Mouse (Mus musculus): Measurements from ENCODE around the gene Ell2. TPM values are rescaled to one million over a fixed set of nuclear protein-coding genes. Genes with fewer than 3 reads are reported as not detected.
"Not testable (repeated sequence)": the region's sequence is repeated elsewhere in the genome, so short reads cannot be mapped to it uniquely, and the experiment has no call there.

Ell2 gene
- polyA plus RNA-seq, 1 experiment from 2014 or later, result 3.8 TPM

DNA sequence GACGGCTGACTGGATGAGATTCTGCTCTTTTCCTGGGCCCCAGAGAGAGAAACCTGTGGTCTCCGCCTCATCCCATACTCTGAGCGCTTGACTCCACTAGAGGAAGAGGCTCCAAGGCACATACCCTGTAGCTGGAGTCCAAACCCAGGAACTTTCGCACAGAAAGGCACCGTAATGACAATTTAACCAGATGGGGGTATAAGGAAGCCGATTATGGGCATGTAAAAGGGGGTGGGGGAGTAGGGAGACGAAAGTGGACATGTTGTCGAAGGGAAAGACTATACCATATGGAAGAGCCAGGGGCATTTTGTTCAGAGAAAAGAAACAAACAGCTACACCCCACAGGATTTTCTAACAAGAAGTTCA, 2.1 kb downstream of the Ell2 start:
- 8% methylated on average over 8 of the region's 8 CpGs for WGBS
- Histone ChIP-seq H3K9me3 (ENCODE audit: control insufficient read depth, low read length) (no peaks in the 10 kb centered on the region), H3K4me2 (replicated peaks; ENCODE audit: low read depth, low read length) (peak overlapping the region; percentile 80), H3K27me3 (ENCODE audit: control insufficient read depth, insufficient read depth, low read length) (no peaks in the 10 kb centered on the region; the same call in 1 of the 2 replicates), H3K27ac (ENCODE audit: low read depth, low read length) (no peak overlapping the region), H3K36me3 (ENCODE audit: control insufficient read depth, insufficient read depth, low read length) (no peaks in the 10 kb centered on the region), H3K4me3 (ENCODE audit: low read depth, low read length) (peak overlapping the region; percentile 72), H3K9ac (ENCODE audit: low read depth, low read length) (peak overlapping the region; percentile 68; the same call in 1 of the 2 replicates), H3K4me1 (replicated peaks; ENCODE audit: control insufficient read depth, insufficient read depth, low read length) (no peaks in the 10 kb centered on the region)
- DNase-seq (ENCODE audit: low spot score) (no peak), ATAC-seq (ENCODE audit: low FRiP score) (no peak)

DNA sequence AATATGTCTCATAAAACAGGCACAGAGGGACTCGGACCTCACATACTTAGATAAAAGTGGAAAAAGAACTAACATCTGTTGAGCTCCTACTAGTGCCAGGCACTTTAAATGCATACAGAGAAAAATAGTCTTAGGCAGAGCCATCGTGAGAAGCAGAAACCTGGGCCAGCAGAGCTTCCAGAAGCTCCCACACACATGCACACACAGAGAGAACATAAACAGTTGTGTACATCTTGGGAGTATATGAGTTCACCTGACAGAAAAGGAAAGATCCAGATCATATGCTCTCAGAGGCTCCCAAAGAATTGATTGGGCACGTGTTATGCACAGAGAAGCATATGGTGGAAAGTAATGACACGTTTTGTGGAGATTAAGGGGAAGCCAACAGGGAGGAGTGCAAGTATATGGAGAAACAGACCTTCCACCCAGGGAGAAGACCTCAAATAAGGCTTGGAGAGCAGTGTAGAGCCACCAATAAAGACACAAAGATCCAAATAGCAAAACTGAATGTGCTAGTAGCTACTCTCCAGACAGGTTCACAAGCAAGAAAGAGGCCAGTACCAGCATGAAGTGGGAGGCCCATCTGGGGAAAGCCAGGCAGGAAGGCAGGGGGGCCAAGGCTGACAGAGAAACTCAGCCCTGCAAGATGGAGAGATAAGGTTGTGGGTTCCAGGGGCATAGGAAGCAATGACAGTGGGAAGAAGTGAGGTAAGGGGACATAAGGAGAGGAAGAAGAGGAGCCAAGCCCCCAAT, 2.6 kb downstream of the Ell2 start:
- H3K4me2 ChIP-seq (replicated peaks; ENCODE audit: low read depth, low read length), result peak overlapping the region; percentile 80; the same call in 1 of the 2 replicates

DNA sequence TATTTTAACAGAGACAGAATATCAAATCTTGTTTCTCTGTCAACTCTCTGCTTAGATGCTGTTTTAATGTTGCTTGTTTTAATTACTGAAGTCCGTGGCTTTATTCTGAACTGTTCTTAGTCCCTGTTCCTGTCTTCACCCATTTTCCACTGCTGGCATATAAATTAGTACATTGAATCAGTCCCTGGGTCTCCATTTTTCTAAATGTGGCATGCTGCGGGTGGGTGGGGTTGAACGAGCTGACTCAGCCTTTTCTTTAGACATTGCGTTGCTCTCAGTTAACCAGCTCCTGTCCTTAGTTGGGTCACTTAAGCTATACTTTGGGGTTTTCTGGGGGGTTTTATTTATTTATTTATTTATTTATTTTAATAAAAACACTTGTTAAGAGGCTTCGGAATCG, 3.6 kb downstream of the Ell2 start:
- Histone ChIP-seq H3K9me3 (ENCODE audit: control insufficient read depth, low read length) (no peaks in the 10 kb centered on the region), H3K27me3 (ENCODE audit: control insufficient read depth, insufficient read depth, low read length) (no peaks in the 10 kb centered on the region; the same call in 1 of the 2 replicates), H3K4me1 (replicated peaks; ENCODE audit: control insufficient read depth, insufficient read depth, low read length) (no peaks in the 10 kb centered on the region), H3K4me2 (replicated peaks; ENCODE audit: low read depth, low read length) (no peak overlapping the region), H3K36me3 (ENCODE audit: control insufficient read depth, insufficient read depth, low read length) (no peaks in the 10 kb centered on the region), H3K9ac (ENCODE audit: low read depth, low read length) (no peak overlapping the region), H3K27ac (ENCODE audit: low read depth, low read length) (no peak overlapping the region), H3K4me3 (ENCODE audit: low read depth, low read length) (no peak overlapping the region)
- DNase-seq (ENCODE audit: low spot score) (no peak), ATAC-seq (ENCODE audit: low FRiP score) (no peak)
- WGBS, result 56% methylated on average over 6 of the region's 6 CpGs

More for the DNA sequence above, 2.6 kb downstream of the Ell2 start:
- Histone ChIP-seq H3K27ac (ENCODE audit: low read depth, low read length) (no peak overlapping the region), H3K4me1 (replicated peaks; ENCODE audit: control insufficient read depth, insufficient read depth, low read length) (no peaks in the 10 kb centered on the region), H3K9ac (ENCODE audit: low read depth, low read length) (no peak overlapping the region), H3K4me3 (ENCODE audit: low read depth, low read length) (peak overlapping the region; percentile 72; the same call in 1 of the 2 replicates), H3K9me3 (ENCODE audit: control insufficient read depth, low read length) (no peaks in the 10 kb centered on the region), H3K36me3 (ENCODE audit: control insufficient read depth, insufficient read depth, low read length) (no peaks in the 10 kb centered on the region), H3K27me3 (ENCODE audit: control insufficient read depth, insufficient read depth, low read length) (no peaks in the 10 kb centered on the region; the same call in 1 of the 2 replicates)
- WGBS, result 46% methylated on average over 4 of the region's 4 CpGs
- ATAC-seq (ENCODE audit: low FRiP score) (no peak), DNase-seq (ENCODE audit: low spot score) (no peak)

DNA sequence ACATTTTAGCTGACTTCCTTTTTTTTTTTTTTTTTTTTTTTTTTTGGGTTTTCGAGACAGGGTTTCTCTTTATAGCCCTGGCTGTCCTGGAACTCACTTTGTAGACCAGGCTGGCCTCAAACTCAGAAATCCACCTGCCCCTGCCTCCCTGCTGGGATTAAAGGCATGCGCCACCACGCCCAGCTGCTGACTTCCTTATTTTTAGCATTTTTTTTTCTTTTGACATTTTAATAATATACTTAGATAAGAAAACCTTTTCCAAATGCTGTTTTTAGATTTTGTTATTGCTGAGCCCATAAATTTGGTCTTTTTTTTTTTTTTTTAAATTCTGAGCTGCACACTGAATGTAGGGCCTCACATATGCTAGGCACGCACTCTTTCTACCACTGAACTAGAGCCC, 5.0 kb downstream of the Ell2 start:
- 95% methylated on average over 3 of the region's 4 CpGs for WGBS
- not testable (repeated sequence) for H3K4me1 ChIP-seq (replicated peaks; ENCODE audit: control insufficient read depth, insufficient read depth, low read length); H3K4me2 ChIP-seq (replicated peaks; ENCODE audit: low read depth, low read length); ATAC-seq (ENCODE audit: low FRiP score); H3K9ac ChIP-seq (ENCODE audit: low read depth, low read length); DNase-seq (ENCODE audit: low spot score); H3K4me3 ChIP-seq (ENCODE audit: low read depth, low read length); H3K9me3 ChIP-seq (ENCODE audit: control insufficient read depth, low read length); H3K36me3 ChIP-seq (ENCODE audit: control insufficient read depth, insufficient read depth, low read length); H3K27me3 ChIP-seq (ENCODE audit: control insufficient read depth, insufficient read depth, low read length); H3K27ac ChIP-seq (ENCODE audit: low read depth, low read length)

DNA sequence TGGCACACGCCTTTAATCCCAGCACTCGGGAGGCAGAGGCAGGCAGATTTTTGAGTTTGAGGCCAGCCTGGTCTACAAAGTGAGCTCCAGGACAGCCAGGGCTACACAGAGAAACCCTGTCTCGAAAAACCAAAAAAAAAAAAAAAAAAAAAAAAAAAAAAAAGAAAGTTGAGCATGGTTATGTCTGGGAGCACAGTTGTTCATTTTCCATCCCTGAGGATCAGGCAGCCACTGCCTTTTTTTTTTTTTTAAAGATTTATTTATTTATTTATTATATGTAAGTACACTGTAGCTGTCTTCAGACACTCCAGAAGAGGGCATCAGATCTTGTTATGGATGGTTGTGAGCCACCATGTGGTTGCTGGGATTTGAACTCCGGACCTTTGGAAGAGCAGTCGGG, 6.0 kb downstream of the Ell2 start:
- H3K4me3 ChIP-seq (ENCODE audit: low read depth, low read length); DNase-seq (ENCODE audit: low spot score); H3K4me2 ChIP-seq (replicated peaks; ENCODE audit: low read depth, low read length); H3K36me3 ChIP-seq (ENCODE audit: control insufficient read depth, insufficient read depth, low read length); H3K4me1 ChIP-seq (replicated peaks; ENCODE audit: control insufficient read depth, insufficient read depth, low read length); ATAC-seq (ENCODE audit: low FRiP score); H3K27ac ChIP-seq (ENCODE audit: low read depth, low read length); H3K9me3 ChIP-seq (ENCODE audit: control insufficient read depth, low read length); H3K9ac ChIP-seq (ENCODE audit: low read depth, low read length); H3K27me3 ChIP-seq (ENCODE audit: control insufficient read depth, insufficient read depth, low read length): not testable (repeated sequence)
- WGBS, result 95% methylated on average over 3 of the region's 5 CpGs

DNA sequence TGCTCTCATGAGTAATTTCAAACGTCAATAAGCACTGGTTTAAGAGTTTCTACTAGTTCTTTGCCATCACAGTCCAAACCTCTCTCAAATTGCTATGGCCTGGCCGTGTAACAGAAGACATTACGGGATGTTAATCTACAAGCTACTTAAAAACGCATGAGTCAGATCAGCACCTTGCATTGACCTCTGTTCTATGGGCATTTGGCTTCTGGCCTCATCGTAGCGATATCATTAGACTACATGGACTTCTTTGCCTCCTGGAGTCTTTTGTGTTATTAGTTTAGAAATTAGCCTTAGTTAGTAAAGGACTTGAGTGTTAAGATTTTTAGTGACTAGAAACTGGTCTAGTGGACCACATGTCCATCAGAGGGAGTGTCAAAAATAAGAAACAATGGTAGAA, 7.8 kb downstream of the Ell2 start:
- 93% methylated on average over 6 of the region's 6 CpGs for WGBS

GRCm38 (mm10) chr13:75717638-75718302, 11.2 kb downstream of the Ell2 start:
- Histone ChIP-seq H3K9ac (ENCODE audit: low read depth, low read length) (no peak overlapping the region), H3K27me3 (ENCODE audit: control insufficient read depth, insufficient read depth, low read length) (no peaks in the 10 kb centered on the region), H3K36me3 (ENCODE audit: control insufficient read depth, insufficient read depth, low read length) (no peaks in the 10 kb centered on the region), H3K4me2 (replicated peaks; ENCODE audit: low read depth, low read length) (no peak overlapping the region), H3K9me3 (ENCODE audit: control insufficient read depth, low read length) (no peaks in the 10 kb centered on the region), H3K4me1 (replicated peaks; ENCODE audit: control insufficient read depth, insufficient read depth, low read length) (no peaks in the 10 kb centered on the region), H3K4me3 (ENCODE audit: low read depth, low read length) (no peak overlapping the region), H3K27ac (ENCODE audit: low read depth, low read length) (no peak overlapping the region)
- DNase-seq (ENCODE audit: low spot score) (no peak), ATAC-seq (ENCODE audit: low FRiP score) (no peak)
- 71% methylated on average over 3 of the region's 3 CpGs for WGBS

More for the DNA sequence above, 7.8 kb downstream of the Ell2 start:
- H3K4me3 ChIP-seq (ENCODE audit: low read depth, low read length), result no peak overlapping the region
- H3K9me3 ChIP-seq (ENCODE audit: control insufficient read depth, low read length), result no peaks in the 10 kb centered on the region
- no peak for DNase-seq (ENCODE audit: low spot score)
- no peaks in the 10 kb centered on the region for H3K27me3 ChIP-seq (ENCODE audit: control insufficient read depth, insufficient read depth, low read length)
- H3K27ac ChIP-seq (ENCODE audit: low read depth, low read length), result no peak overlapping the region
- no peak for ATAC-seq (ENCODE audit: low FRiP score)
- H3K36me3 ChIP-seq (ENCODE audit: control insufficient read depth, insufficient read depth, low read length), result no peaks in the 10 kb centered on the region
- H3K4me2 ChIP-seq (replicated peaks; ENCODE audit: low read depth, low read length), result no peak overlapping the region
- H3K4me1 ChIP-seq (replicated peaks; ENCODE audit: control insufficient read depth, insufficient read depth, low read length), result no peaks in the 10 kb centered on the region
- H3K9ac ChIP-seq (ENCODE audit: low read depth, low read length), result no peak overlapping the region

DNA sequence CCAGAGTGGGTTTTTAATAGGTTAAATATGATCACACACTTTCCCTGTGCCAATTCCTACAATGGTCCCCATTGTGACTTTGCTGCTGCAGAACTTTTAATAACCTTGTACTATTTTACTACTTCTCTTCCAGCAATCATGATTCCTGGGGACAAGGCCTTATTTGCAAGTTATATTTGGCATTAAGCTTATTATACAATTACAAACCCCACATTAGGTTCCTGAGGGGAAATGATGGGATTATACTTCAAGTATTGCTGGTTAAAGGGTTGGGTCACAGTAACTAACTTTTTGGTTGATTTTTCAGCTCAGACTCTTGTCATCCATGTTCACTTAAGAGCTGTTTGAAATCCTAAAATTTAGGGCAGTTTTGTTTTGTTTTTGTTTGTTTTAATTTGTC, 11.8 kb downstream of the Ell2 start:
- H3K4me3 ChIP-seq (ENCODE audit: low read depth, low read length), result no peak overlapping the region
- no peak overlapping the region for H3K4me2 ChIP-seq (replicated peaks; ENCODE audit: low read depth, low read length)
- H3K36me3 ChIP-seq (ENCODE audit: control insufficient read depth, insufficient read depth, low read length), result no peaks in the 10 kb centered on the region
- H3K9me3 ChIP-seq (ENCODE audit: control insufficient read depth, low read length), result no peaks in the 10 kb centered on the region
- no peaks in the 10 kb centered on the region for H3K4me1 ChIP-seq (replicated peaks; ENCODE audit: control insufficient read depth, insufficient read depth, low read length)
- no peak overlapping the region for H3K9ac ChIP-seq (ENCODE audit: low read depth, low read length)
- DNase-seq (ENCODE audit: low spot score), result no peak
- no peak overlapping the region for H3K27ac ChIP-seq (ENCODE audit: low read depth, low read length)
- no peak for ATAC-seq (ENCODE audit: low FRiP score)
- H3K27me3 ChIP-seq (ENCODE audit: control insufficient read depth, insufficient read depth, low read length), result no peaks in the 10 kb centered on the region

DNA sequence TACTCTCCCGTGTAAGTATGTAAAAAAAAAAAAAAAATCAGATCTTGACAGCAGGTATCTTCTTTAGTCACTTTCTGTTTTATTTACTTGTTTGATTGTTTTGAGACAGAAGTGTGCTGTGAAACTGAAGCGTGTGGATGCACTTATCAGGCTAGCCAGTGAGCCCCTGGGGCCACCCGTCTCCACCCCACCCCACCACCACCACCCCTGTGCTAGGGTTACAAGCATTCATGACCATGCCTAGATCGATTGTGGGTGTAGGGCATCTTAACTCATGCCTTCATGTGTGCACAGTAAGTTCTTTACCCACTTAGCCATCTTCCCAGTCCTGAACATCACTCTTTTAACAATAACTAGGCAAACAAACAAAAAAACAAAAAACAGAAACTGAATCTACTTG, 13.1 kb downstream of the Ell2 start:
- no peak overlapping the region for H3K4me2 ChIP-seq (replicated peaks; ENCODE audit: low read depth, low read length)
- H3K4me1 ChIP-seq (replicated peaks; ENCODE audit: control insufficient read depth, insufficient read depth, low read length), result no peaks in the 10 kb centered on the region
- H3K36me3 ChIP-seq (ENCODE audit: control insufficient read depth, insufficient read depth, low read length), result no peaks in the 10 kb centered on the region
- 83% methylated on average over 4 of the region's 4 CpGs for WGBS
- H3K27ac ChIP-seq (ENCODE audit: low read depth, low read length), result no peak overlapping the region
- no peak overlapping the region for H3K4me3 ChIP-seq (ENCODE audit: low read depth, low read length)
- no peaks in the 10 kb centered on the region for H3K27me3 ChIP-seq (ENCODE audit: control insufficient read depth, insufficient read depth, low read length)
- no peak for ATAC-seq (ENCODE audit: low FRiP score)
- DNase-seq (ENCODE audit: low spot score), result no peak
- no peak overlapping the region for H3K9ac ChIP-seq (ENCODE audit: low read depth, low read length)
- no peaks in the 10 kb centered on the region for H3K9me3 ChIP-seq (ENCODE audit: control insufficient read depth, low read length)

Measured in hindbrain, embryonic 11.5 days (tissue).